Mouse (Mus musculus) ovary, postnatal 10 days (tissue): Measurements from ENCODE around the gene Creb1.
"Not testable (repeated sequence)": the region's sequence is repeated elsewhere in the genome, so short reads cannot be mapped to it uniquely, and the experiment has no call there.

Source experiments
- DNase-seq: peaks from one replicate; pipeline ENCODE4 v3.0.0; 2022; ENCODE audit warnings: low spot score

Gene Creb1

GRCm38 (mm10) chr1:64618226-64618625 lies 85.8 kb downstream of the Creb1 start:
- DNase-seq, result no peak

- DNase-seq, result no peak
Observed at GRCm38 (mm10) chr1:64621116-64621515, 88.7 kb downstream of the Creb1 start.

GRCm38 (mm10) chr1:64623558-64624435 lies 91.4 kb downstream of the Creb1 start:
- DNase-seq, result no peak

GRCm38 (mm10) chr1:64625214-64625613 lies 92.8 kb downstream of the Creb1 start:
- DNase-seq, result no peak

GRCm38 (mm10) chr1:64631526-64631925 lies 99.1 kb downstream of the Creb1 start:
- no peak for DNase-seq

GRCm38 (mm10) chr1:64633237-64633636 lies 100.8 kb downstream of the Creb1 start:
- DNase-seq, result no peak

- no peak for DNase-seq
Observed at GRCm38 (mm10) chr1:64635624-64636023, 103.2 kb downstream of the Creb1 start.

GRCm38 (mm10) chr1:64639279-64639678 lies 106.8 kb downstream of the Creb1 start:
- no peak for DNase-seq

- DNase-seq, result no peak
Observed at GRCm38 (mm10) chr1:64641069-64641468, 108.6 kb downstream of the Creb1 start.

GRCm38 (mm10) chr1:64642541-64642940 lies 110.1 kb downstream of the Creb1 start:
- DNase-seq, result not testable (repeated sequence)

- DNase-seq, result no peak
Observed at GRCm38 (mm10) chr1:64644513-64644912, 112.1 kb downstream of the Creb1 start.

GRCm38 (mm10) chr1:64649362-64650124 lies 117.1 kb downstream of the Creb1 start:
- no peak for DNase-seq

- DNase-seq, result no peak
Observed at GRCm38 (mm10) chr1:64653701-64654100, 121.3 kb downstream of the Creb1 start.
